Mouse (Mus musculus): ENCODE measurements around the gene Slco4a1.

Gene Slco4a1

GRCm38 (mm10) chr2:180511875-180512661 is 56.0 kb downstream of the Slco4a1 start:
- DNase-seq: no peak

DNA sequence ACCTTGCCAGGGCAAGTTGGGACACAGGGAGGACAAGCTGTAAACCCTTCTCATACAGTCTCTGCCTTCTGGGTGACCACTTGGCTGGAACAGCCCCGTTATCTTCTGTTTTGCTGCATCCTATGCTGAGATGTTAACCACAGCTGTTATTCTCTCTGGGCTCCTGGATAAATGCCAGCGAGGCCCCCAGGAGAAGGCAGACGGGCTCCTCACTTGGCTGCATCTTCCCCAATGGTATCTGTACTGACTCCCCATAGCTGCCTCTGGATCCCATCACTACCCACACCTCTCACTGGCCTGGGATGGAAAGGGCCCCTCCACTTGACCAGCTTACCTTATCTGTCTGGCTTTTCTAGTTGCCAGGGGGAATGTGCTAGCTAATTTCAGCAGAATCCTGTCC is 57.0 kb downstream of the Slco4a1 start:
- DNase-seq: no peak

DNA sequence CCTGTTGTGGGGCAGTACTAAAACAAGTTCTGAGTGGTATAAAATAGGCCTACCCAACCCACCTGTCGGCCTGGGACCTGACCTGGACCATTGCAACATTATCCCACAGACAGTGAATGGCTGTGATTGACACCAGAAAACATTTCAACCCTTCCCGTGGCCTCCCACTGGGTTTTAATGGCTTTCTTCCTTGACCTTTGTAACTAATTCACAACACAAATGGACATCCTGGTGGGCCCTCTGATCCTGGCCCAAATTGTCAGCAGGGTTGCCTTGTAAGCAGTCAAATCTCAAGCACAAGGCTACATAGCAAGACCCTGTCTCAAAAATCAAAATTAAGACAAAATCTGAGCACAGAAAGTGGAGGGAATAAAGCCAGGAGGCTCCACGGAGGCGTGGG is 57.8 kb downstream of the Slco4a1 start:
- no peak for DNase-seq

- DNase-seq: no peak
Measured at GRCm38 (mm10) chr2:180521437-180522221, 65.6 kb downstream of the Slco4a1 start.

GRCm38 (mm10) chr2:180522825-180523224 is 66.8 kb downstream of the Slco4a1 start:
- no peak for DNase-seq
